ENCODE assay signal across 1 mouse cellular context in genomic region chr4:132842281-132842906, GRCm38 (mm10).
TF ChIP-seq lines count a peak whose summit lies in the region.

No protein-coding gene starts in this region.

TF ChIP-seq in MEL, 35 proteins besides CTCF, POLR2A, EP300 and RAD21 (continued from another document):
- TF ChIP-seq SIN3A (IDR thresholded peaks at IDR 0.05; ENCODE audit: low read length) (peak; percentile 61), E2F4 (IDR thresholded peaks at IDR 0.05; ENCODE audit: borderline replicate concordance, low read depth, low read length) (no peak), SMC3 (IDR thresholded peaks at IDR 0.05; ENCODE audit: low read depth, low read length) (no peak), ELF1 (IDR thresholded peaks at IDR 0.05; ENCODE audit: low read depth, low read length) (peak; percentile 56; the same call in 1 of the 2 replicates), USF1 (IDR thresholded peaks at IDR 0.05; ENCODE audit: low read depth, low read length) (no peak)
